Mouse (Mus musculus): ENCODE measurements around the gene Ctf2. TPM values are rescaled to one million over a fixed set of nuclear protein-coding genes. Genes with fewer than 3 reads are reported as not detected.

Gene Ctf2
- polyA plus RNA-seq, 1 experiment from 2014 or later = not detected

DNA sequence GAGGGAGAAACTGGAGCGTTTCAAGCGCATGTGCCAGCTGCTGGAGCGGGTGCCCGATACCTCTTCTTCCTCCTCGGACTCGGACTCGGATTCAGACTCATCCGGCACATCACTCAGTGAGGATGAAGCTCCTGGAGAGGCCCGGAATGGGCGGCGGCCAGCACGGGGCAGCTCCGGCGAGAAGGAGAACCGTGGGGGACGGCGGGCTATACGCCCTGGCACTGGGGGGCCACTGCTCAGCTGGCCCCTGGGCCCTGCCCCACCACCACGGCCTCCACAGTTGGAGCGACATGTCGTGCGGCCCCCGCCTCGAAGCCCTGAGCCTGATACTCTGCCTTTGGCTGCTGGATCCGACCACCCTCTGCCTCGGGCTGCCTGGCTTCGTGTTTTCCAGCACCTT lies 20.1 kb upstream of the Ctf2 start:
- peaks cover 38% of the 10 kb centered on the region for H3K36me3 ChIP-seq (ENCODE audit: control insufficient read depth, insufficient read depth, low read length)
- H3K27ac ChIP-seq (ENCODE audit: low read depth, low read length) = no peak overlapping the region
- no peak overlapping the region for H3K4me2 ChIP-seq
- no peak overlapping the region for H3K4me3 ChIP-seq (ENCODE audit: low read depth, low read length)
- ATAC-seq (replicated peaks; ENCODE audit: insufficient number of reproducible peaks, low FRiP score, low TSS enrichment) = no peak
- H3K27me3 ChIP-seq (ENCODE audit: control insufficient read depth, insufficient read depth, low read length) = peaks cover 23% of the 10 kb centered on the region
- 90% methylated on average over 27 of the region's 27 CpGs for WGBS (ENCODE audit: insufficient replicate concordance)
- H3K9ac ChIP-seq (ENCODE audit: low read depth, low read length) = no peak overlapping the region
- H3K4me1 ChIP-seq (ENCODE audit: control insufficient read depth, insufficient read depth, low read length) = peaks cover 11% of the 10 kb centered on the region; the same call in 1 of the 2 replicates
- H3K9me3 ChIP-seq (replicated peaks; ENCODE audit: control insufficient read depth, low read length) = no peaks in the 10 kb centered on the region

DNA sequence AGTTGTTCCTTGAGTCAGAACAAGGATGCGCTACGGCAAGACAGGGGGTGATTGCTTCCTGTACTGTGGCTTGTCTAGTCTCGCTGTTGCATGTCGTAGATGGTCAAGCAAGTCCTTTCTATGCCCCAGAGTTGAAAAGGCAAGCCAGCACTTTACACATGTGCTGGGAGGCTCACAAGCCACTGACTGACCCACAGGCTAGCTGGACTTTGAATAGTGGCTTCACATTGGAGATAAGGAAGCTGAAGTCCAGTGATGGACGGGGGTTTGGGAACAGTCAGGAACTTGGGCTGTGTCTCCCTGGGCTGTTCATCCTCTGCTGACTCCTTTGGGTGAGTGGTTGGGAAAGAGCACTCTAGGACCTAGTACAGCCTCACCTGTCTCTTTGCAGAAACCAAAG lies 19.7 kb upstream of the Ctf2 start:
- H3K9me3 ChIP-seq (replicated peaks; ENCODE audit: control insufficient read depth, low read length) = no peaks in the 10 kb centered on the region
- ATAC-seq (replicated peaks; ENCODE audit: insufficient number of reproducible peaks, low FRiP score, low TSS enrichment) = no peak
- peaks cover 11% of the 10 kb centered on the region; the same call in 1 of the 2 replicates for H3K4me1 ChIP-seq (ENCODE audit: control insufficient read depth, insufficient read depth, low read length)
- H3K36me3 ChIP-seq (ENCODE audit: control insufficient read depth, insufficient read depth, low read length) = peaks cover 37% of the 10 kb centered on the region
- no peak overlapping the region for H3K4me2 ChIP-seq
- peaks cover 18% of the 10 kb centered on the region for H3K27me3 ChIP-seq (ENCODE audit: control insufficient read depth, insufficient read depth, low read length)
- H3K27ac ChIP-seq (ENCODE audit: low read depth, low read length) = no peak overlapping the region
- H3K9ac ChIP-seq (ENCODE audit: low read depth, low read length) = no peak overlapping the region
- WGBS (ENCODE audit: insufficient replicate concordance) = 88% methylated on average over 5 of the region's 5 CpGs
- no peak overlapping the region for H3K4me3 ChIP-seq (ENCODE audit: low read depth, low read length)

DNA sequence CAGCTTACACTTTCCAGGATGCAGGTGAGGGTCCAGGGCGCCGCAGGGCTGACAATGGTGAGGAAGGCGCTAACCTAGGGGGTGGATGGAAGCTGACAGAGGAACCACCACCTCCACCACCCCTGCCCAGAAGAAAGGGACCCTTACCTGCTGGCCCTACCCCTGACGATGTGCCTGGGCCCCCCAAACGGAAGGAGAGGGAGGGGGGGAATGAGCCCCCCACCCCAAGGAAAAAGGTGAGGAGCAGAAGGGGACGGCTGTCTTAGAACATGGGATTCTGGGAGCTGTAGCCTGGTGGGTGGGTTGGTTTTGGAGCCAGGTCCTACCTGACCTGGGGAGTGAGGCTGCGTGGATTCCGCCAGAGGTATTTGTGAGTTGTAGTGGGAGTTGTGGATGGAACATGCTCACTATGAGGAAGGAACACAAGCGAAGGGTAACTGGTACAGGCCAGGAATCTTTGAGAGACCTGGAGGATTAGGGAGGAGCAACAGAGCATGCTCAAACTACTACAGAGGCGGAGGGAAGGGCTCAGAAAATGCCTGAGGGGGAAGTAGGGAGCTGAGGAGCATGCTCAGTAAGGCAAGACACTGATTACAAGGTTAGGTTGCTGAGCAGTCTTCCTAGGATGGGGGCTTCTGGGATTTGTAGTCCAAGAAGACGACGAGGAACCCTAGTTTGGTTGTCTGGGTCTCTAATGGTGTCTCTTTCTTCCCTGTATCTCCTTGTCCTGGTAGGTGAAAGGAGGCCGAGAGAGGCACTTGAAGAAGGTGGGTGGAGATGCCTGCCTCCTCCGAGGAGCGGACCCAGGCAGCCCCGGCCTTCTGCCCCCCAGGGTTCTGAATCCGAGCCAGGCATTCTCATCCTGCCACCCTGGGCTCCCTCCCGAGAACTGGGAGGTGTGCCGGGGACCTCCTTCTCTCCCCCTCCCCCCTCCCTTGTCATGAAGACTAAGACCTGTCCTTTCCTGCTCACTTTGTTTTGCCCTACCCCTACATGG lies 18.5 kb upstream of the Ctf2 start:
- Histone ChIP-seq H3K4me2 (no peak overlapping the region), H3K27ac (ENCODE audit: low read depth, low read length) (no peak overlapping the region), H3K9me3 (replicated peaks; ENCODE audit: control insufficient read depth, low read length) (no peaks in the 10 kb centered on the region), H3K27me3 (ENCODE audit: control insufficient read depth, insufficient read depth, low read length) (peaks cover 10% of the 10 kb centered on the region), H3K9ac (ENCODE audit: low read depth, low read length) (no peak overlapping the region), H3K36me3 (ENCODE audit: control insufficient read depth, insufficient read depth, low read length) (peaks cover 37% of the 10 kb centered on the region), H3K4me1 (ENCODE audit: control insufficient read depth, insufficient read depth, low read length) (peaks cover 11% of the 10 kb centered on the region; the same call in 1 of the 2 replicates), H3K4me3 (ENCODE audit: low read depth, low read length) (no peak overlapping the region)
- 83% methylated on average over 19 of the region's 19 CpGs for WGBS (ENCODE audit: insufficient replicate concordance)
- no peak for ATAC-seq (replicated peaks; ENCODE audit: insufficient number of reproducible peaks, low FRiP score, low TSS enrichment)

DNA sequence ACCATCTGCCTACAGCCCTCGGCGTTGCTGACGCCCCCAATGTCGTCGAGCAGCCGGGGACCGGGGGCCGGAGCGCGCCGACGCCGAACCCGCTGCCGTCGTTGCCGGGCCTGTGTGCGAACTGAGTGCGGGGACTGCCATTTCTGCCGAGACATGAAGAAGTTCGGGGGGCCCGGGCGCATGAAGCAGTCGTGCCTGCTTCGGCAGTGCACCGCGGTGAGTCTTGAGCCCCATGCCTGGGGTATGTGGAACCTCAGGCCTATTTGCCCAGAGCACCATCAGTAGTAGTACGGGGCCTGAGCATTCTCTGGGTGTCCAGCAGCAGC lies 16.2 kb upstream of the Ctf2 start:
- WGBS (ENCODE audit: insufficient replicate concordance) = 91% methylated on average over 28 of the region's 28 CpGs
- Histone ChIP-seq H3K27ac (ENCODE audit: low read depth, low read length) (no peak overlapping the region), H3K27me3 (ENCODE audit: control insufficient read depth, insufficient read depth, low read length) (peaks cover 5% of the 10 kb centered on the region), H3K9ac (ENCODE audit: low read depth, low read length) (no peak overlapping the region), H3K4me3 (ENCODE audit: low read depth, low read length) (no peak overlapping the region), H3K36me3 (ENCODE audit: control insufficient read depth, insufficient read depth, low read length) (peaks cover 30% of the 10 kb centered on the region), H3K9me3 (replicated peaks; ENCODE audit: control insufficient read depth, low read length) (no peaks in the 10 kb centered on the region), H3K4me2 (peak overlapping the region; percentile 98; the same call in 1 of the 2 replicates), H3K4me1 (ENCODE audit: control insufficient read depth, insufficient read depth, low read length) (peaks cover 11% of the 10 kb centered on the region; the same call in 1 of the 2 replicates)
- no peak for ATAC-seq (replicated peaks; ENCODE audit: insufficient number of reproducible peaks, low FRiP score, low TSS enrichment)

DNA sequence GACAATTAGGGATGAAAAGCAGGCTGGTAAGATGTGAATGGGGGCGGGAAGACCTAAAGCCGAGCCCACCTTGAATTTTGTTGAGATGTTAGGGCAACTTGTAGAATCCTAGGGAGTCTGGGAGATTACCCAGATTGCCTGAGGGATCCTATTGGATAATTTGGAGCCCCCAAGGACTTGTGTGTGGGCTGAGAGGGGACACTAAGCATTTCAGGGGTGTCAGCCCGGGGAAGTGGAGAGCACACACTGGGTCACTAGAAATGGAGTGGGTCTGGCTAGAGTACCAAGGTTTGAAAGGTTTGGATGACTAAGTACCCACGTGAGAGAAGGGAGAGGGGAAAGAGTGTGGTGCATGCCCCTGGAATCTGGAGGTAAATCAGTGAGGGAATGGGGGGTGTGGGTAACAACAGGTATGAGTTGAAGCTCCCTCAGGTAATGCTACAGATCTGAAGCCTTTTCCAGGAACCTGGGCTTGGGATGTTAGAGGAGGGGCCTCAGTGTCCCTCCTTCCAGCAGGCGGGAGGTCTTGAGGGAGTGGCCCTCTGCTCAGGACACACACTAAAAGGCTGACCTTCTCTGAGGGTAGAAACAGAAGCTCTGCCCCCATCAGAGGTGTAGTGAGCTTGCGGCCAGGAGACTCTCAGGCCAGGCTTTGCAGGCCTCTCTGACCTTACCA lies 15.7 kb upstream of the Ctf2 start:
- WGBS (ENCODE audit: insufficient replicate concordance) = 53% methylated on average over 6 of the region's 6 CpGs
- peak overlapping the region; percentile 83 for H3K9ac ChIP-seq (ENCODE audit: low read depth, low read length)
- H3K4me3 ChIP-seq (ENCODE audit: low read depth, low read length) = peak overlapping the region; percentile 81
- peaks cover 3% of the 10 kb centered on the region; the same call in 1 of the 2 replicates for H3K27me3 ChIP-seq (ENCODE audit: control insufficient read depth, insufficient read depth, low read length)
- H3K4me2 ChIP-seq = peak overlapping the region; percentile 98
- no peaks in the 10 kb centered on the region for H3K9me3 ChIP-seq (replicated peaks; ENCODE audit: control insufficient read depth, low read length)
- H3K36me3 ChIP-seq (ENCODE audit: control insufficient read depth, insufficient read depth, low read length) = peaks cover 25% of the 10 kb centered on the region
- H3K4me1 ChIP-seq (ENCODE audit: control insufficient read depth, insufficient read depth, low read length) = peaks cover 11% of the 10 kb centered on the region; the same call in 1 of the 2 replicates
- ATAC-seq (replicated peaks; ENCODE audit: insufficient number of reproducible peaks, low FRiP score, low TSS enrichment) = no peak
- peak overlapping the region; percentile 90; the same call in 1 of the 2 replicates for H3K27ac ChIP-seq (ENCODE audit: low read depth, low read length)

DNA sequence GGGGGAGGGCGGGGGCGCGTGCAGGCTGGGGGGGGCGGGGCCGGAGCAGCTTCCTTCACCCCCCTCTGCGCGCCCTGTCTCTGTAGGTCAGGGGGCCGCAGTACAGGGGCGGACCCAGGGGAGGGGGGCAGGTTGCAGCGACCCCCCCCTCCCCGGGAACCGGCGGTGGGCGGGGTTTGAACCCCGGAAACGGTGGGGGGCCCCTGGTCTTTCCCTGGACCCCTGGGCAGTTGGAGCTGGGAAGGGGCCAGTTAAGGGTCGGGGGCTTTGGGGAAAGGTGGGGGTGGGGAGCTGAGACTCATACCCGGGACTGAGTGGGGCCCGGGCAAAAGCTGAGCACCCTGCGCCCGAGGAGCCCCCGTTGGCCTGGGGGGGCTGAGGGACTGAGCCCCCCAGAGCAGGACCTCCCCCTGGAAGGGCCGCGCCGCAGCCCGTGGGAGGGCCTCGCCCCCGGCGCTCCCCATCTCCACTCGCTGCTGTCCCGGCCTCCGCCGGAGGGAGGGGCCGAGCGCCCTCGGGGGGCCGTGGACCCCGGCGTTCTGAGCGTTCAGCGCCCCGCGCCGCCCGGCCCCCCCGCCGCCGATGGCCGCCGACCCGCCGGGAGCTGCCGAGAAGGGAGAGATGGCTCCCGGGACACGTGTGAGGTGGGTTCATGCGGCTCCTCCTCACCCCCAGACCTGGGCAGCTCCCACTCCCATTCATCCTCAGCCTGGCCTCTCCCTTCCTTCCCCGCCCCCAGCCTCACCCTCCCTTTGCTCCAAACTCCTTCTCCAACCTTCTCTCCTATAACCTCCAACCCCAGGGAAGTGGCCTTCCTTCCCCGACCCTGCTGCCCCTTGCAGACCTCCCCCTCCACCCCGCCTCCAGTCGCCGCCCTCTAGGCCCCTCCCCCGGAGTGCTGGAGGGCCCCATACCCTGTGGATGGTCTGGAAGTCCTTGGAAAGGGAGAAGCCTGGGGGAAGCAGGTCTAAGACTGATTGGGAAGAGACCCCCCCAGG lies 14.8 kb upstream of the Ctf2 start:
- under 1% methylated on average over 31 of the region's 62 CpGs for WGBS (ENCODE audit: insufficient replicate concordance)
- peaks cover 11% of the 10 kb centered on the region; the same call in 1 of the 2 replicates for H3K4me1 ChIP-seq (ENCODE audit: control insufficient read depth, insufficient read depth, low read length)
- no peaks in the 10 kb centered on the region for H3K9me3 ChIP-seq (replicated peaks; ENCODE audit: control insufficient read depth, low read length)
- H3K27ac ChIP-seq (ENCODE audit: low read depth, low read length) = peak overlapping the region; percentile 90
- H3K27me3 ChIP-seq (ENCODE audit: control insufficient read depth, insufficient read depth, low read length) = peaks cover 3% of the 10 kb centered on the region; the same call in 1 of the 2 replicates
- peaks cover 18% of the 10 kb centered on the region for H3K36me3 ChIP-seq (ENCODE audit: control insufficient read depth, insufficient read depth, low read length)
- peak overlapping the region; percentile 98 for H3K4me2 ChIP-seq
- peak overlapping the region; percentile 83 for H3K9ac ChIP-seq (ENCODE audit: low read depth, low read length)
- H3K4me3 ChIP-seq (ENCODE audit: low read depth, low read length) = peak overlapping the region; percentile 81
- ATAC-seq (replicated peaks; ENCODE audit: insufficient number of reproducible peaks, low FRiP score, low TSS enrichment) = peak; percentile 32

DNA sequence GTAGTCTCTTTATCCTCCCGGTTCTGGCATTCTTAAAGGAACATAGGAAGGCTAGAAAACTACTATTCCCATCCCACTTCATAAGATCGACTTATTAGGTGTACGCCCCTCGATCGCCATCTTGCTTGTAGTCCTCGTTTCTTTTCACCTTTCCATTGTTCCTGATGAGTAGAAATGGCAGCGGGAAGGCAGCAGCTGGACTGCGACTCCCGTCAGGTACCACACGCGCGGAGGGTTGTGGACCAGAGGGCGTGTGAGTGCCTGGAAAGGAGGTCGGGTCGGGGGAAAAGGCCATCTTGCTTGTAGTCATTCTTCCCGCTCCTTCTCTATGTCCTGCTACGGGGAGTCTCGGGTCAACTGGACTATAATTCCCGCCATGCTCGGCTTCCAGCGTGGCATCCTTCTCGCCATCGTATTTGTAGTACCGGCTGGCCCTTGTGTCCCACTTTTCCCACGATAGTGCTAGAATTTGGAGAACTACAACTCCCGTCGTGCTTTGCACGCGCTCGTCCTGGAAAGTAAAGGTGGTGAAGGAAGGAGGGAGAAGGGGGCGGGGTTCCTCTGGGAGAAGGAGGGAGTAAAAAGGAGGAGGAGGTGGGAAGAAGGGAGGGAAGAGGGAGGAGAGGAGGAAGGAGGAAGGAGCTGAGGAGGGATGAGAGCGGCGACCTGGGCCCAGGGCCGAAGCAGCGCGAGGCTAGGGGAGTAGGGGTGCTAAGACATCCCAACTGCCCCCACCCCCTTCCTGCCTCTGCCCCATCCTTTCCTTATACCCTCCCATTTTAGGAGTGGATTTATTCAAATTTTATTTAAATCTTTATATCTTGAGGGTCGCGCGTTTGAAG lies 13.9 kb upstream of the Ctf2 start:
- Histone ChIP-seq H3K36me3 (ENCODE audit: control insufficient read depth, insufficient read depth, low read length) (peaks cover 13% of the 10 kb centered on the region), H3K27ac (ENCODE audit: low read depth, low read length) (peak overlapping the region; percentile 90), H3K9me3 (replicated peaks; ENCODE audit: control insufficient read depth, low read length) (no peaks in the 10 kb centered on the region), H3K4me2 (peak overlapping the region; percentile 98), H3K27me3 (ENCODE audit: control insufficient read depth, insufficient read depth, low read length) (no peaks in the 10 kb centered on the region), H3K4me3 (ENCODE audit: low read depth, low read length) (peak overlapping the region; percentile 81), H3K9ac (ENCODE audit: low read depth, low read length) (peak overlapping the region; percentile 83), H3K4me1 (ENCODE audit: control insufficient read depth, insufficient read depth, low read length) (peaks cover 11% of the 10 kb centered on the region; the same call in 1 of the 2 replicates)
- ATAC-seq (replicated peaks; ENCODE audit: insufficient number of reproducible peaks, low FRiP score, low TSS enrichment) = peak; percentile 71
- under 1% methylated on average over 39 of the region's 39 CpGs for WGBS (ENCODE audit: insufficient replicate concordance)
